Mouse (Mus musculus) spleen, postnatal 4 days (tissue): Measurements from ENCODE around the gene Acmsd.
"Not testable (repeated sequence)": the region's sequence is repeated elsewhere in the genome, so short reads cannot be mapped to it uniquely, and the experiment has no call there.

ENCODE experiments used
- DNase-seq, 2 experiments: peaks; one replicate each; pipeline ENCODE4 v3.0.0; 2022; ENCODE audit warnings: low spot score in 2 of 2

Acmsd gene

GRCm38 (mm10) chr1:127729096-127729495 lies at the start of gene Acmsd:
Gene Acmsd, plus strand, starts transcription at chr1:127729413.
- no peak for DNase-seq

- DNase-seq: peak; percentile 46 to 77
These were observed 49.6 kb upstream of the Acmsd start, which contains the start of gene Tmem163 for GRCm38 (mm10) chr1:127679498-127680133. Gene Tmem163, minus strand, starts transcription at chr1:127679548.

DNA sequence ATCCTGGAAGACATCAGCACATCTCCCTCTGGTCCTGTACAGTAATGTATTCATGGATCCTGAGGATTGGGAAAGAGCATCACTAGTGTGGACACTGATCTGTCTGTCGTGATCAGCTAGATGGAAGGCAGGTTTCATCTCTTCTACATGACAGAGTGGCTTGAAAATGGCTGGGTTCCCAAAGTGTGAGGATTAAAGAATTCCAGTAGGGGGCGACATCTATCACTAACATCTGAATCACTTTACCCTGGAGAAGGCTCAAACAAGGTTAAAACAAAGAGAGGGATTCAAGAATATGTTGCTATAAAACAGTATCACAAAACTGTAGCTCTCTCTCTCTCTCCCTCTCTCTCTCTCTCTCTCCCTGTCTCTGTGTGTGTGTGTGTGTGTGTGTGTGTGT lies 32.7 kb upstream of the Acmsd start:
- DNase-seq: no peak

- no peak for DNase-seq
These were observed 27.0 kb upstream of the Acmsd start for GRCm38 (mm10) chr1:127702187-127702586.

- DNase-seq: no peak
These were observed 22.9 kb upstream of the Acmsd start for GRCm38 (mm10) chr1:127706269-127706668.

- DNase-seq: no peak
These were observed 12.8 kb upstream of the Acmsd start for GRCm38 (mm10) chr1:127716441-127716840.

DNA sequence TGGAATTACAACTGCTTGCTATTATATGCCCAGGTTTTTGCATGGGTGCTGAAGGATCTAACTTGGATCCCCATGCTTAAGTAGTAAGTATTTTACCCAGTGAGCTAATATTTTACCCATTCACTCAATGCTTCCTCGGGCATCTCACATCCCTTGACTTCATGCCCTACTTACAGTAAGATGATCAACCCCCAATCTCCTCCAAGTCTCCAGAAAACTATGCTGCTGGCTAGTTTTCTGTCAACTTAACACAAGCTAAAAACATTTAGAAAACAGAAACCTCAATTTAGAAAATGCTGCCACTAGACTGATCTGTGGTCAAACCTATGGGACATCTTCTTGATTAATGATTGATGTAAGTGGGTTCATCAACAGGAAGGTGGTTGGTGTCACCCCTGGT lies 10.9 kb upstream of the Acmsd start:
- DNase-seq: no peak

- DNase-seq: no peak
These were observed 5.6 kb upstream of the Acmsd start for GRCm38 (mm10) chr1:127723596-127723995.

DNA sequence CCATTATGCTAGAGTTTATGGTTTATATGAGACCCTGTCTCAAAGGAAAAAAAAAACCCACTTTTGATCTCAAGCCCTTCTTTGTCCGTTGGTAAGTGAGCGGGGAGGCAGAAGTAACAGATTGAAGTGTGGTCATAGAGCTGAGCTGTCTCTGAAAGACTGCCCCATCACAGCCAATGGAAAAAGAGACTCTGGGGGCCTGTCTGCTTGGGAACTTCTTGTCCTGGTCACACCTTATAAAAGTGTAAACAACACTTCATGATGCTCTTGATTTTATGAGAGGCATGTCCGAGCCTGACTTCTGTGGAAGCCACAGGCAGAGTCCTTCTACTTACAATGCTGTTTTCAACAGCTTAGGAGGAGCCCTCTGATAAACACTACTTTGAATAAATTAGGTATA lies 1.9 kb downstream of the Acmsd start:
- DNase-seq: no peak

- DNase-seq: no peak
These were observed 3.2 kb downstream of the Acmsd start for GRCm38 (mm10) chr1:127732435-127732834.

DNA sequence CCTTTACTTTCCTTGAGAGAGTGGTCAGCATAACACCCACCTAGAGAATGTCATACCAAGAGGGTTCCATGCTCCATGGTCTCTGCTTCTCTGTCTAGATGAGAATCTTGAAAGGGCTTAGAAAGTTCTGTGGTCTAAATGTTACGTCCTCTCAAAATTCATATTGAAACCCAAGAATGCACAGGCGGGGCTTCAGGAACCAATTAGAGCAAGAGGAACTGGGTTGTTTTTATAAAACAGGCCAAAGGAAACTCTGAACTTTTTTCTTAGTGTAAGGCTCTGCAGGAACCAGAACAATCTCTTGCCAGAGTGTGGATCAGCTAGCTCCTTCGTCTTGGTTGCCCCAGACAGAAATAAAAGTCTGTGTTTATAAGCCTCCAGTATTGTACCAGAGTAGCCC lies 3.6 kb downstream of the Acmsd start:
- no peak for DNase-seq

GRCm38 (mm10) chr1:127735356-127735755 lies 6.1 kb downstream of the Acmsd start:
- no peak for DNase-seq

DNA sequence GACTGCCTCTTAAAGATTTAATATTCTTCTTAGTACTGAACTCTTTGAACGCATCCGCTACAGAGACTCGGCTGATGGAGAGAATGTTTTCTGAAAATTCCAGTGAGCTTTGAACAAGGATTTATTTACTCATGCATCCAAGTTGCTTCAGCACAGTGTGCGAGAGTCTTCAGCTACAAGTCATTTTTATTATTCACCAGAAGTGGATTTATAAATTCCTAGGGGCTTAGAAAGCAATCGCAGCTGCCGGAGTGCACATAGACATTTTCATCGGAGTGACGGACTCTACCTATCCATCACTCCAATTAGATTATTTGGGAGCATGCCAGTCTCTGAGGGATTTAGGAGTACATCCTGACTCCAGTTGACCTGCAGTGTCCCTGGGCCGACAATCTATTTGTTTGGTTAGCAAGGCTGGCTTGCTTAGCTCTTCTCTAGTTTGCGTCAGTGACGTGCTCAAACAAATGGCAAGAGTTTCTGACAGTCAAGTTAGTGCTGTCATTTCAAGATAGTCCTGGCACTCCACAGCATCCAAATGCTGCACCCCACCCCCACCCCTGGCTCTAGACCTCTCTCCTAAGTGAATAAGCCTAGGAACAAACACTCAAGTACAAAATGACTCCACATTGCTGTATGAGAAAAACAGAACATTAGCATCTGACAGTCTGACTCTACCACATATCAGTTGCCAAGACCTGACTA lies 21.3 kb downstream of the Acmsd start:
- DNase-seq: no peak

DNA sequence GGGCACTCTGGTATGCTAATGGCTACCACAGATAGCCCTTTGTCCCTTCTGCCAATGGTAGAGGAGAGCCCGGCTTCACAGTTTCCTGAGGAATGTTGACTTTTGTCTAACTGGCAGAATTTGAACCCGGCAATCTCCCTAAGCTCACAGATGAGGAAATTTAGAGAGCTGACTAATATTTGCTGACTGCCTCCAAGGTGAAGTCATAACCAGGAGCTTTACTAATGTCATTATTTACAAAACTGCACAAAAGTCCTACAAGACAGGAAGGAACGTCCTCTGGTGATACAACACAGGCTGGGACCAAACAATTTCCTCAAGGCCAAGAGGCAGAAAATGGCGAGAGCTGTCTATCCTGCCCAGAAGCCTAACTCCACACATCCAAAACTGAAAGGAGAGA lies 26.6 kb downstream of the Acmsd start:
- no peak for DNase-seq

DNA sequence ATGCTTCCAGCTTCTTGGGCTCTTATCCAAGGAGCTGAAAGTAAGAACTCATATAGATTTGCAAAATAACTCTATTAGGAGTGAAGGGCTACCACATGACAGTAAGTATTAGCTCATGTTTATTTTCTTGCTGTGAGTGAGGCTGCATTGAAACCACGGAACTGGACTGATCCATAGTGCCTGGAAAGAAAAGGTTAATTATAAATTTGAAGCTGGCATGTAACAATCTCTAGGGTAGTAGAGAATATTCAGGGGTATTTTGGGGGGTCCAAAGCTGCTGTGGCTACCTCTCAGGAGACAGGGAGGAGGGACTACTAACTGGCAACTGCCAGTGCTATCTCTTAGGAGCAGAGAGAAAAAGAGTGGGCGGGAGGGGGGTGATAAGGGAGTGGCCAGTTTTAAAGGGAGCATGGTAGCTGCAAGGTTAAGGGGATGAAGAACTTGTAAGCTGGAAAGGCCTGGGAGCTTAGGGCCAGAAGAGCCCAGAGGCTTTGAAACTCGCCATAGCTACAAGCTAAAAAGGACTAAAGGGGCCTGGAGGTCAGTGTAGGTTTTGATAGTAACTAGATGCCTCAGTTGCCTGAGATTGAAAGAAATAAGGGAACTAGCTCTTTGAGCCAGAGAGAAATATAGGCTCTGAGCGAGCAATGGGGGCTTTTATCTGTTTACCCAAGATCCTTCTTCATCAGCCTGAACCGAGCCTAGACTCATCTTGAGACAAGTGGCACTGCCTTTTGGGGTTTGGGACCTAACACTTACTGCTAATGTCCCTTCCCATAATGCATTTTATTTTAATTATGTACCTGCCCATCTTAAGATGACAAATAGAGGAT lies 27.3 kb downstream of the Acmsd start:
- DNase-seq: peak; percentile 68 to 71

DNA sequence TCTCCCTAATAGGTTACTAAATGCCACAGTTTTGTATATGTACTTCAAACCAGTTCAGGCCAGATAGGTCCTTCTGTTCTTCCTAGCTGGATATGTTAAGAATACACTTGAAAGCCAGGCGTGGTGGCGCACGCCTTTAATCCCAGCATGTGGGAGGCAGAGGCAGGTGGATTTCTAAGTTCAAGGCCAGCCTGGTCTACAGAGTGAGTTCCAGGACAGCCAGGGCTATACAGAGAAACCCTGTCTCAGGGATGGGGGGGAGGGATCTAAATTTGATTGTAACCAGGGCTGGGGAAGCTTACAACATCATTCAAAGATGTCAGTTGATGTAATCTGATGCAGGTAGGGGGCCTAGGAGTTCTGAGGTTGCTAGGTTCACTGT lies 27.9 kb downstream of the Acmsd start:
- DNase-seq: not testable (repeated sequence)

DNA sequence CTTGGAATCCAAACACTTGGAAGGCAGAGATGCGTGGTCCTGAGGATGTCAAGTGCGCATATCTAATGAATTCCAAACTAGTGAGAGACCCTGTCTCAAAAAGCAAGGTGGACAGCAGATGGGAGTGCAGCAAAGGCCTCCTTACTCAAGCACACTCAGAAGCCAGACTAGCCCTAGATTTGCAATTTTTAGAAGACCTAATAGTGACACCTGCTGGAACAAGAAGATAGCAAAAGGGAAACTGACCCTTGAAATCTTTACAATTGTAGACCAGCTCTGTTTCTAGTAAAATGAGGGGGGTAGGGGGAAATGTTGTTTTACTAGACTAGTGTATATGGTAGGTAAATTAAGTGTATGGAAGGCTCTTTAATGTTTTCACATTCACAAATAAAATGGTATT lies 36.3 kb downstream of the Acmsd start:
- no peak for DNase-seq

- no peak for DNase-seq
These were observed 37.5 kb downstream of the Acmsd start for GRCm38 (mm10) chr1:127766741-127767140.

DNA sequence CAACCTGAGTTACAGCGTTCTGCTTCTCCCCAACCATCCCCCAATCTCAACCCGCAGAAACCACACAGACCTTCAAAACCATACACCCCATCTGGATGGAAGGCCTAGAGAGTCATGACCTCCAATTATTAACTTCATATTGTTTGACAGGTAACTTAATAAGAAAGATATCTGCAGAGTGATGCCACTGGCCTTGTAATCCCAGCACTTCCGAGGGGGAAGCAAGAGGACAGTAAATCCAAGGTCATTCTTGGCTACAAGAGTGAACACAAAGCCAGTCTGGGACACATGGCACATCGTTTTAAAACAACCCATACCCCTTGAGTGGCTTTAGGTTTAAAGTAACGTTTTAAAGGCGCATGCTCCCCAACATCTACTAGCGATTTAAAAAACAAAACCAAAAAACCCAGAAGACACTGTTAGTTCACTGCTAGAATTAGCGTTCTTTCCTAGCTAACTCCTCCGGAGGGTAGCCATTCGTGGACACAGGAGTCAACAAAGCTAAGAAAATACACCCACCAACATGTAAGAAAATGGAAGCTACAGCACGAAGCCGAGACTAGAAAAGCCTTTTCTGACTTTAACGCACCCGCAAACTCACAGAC lies 44.1 kb downstream of the Acmsd start:
- DNase-seq: no peak

DNA sequence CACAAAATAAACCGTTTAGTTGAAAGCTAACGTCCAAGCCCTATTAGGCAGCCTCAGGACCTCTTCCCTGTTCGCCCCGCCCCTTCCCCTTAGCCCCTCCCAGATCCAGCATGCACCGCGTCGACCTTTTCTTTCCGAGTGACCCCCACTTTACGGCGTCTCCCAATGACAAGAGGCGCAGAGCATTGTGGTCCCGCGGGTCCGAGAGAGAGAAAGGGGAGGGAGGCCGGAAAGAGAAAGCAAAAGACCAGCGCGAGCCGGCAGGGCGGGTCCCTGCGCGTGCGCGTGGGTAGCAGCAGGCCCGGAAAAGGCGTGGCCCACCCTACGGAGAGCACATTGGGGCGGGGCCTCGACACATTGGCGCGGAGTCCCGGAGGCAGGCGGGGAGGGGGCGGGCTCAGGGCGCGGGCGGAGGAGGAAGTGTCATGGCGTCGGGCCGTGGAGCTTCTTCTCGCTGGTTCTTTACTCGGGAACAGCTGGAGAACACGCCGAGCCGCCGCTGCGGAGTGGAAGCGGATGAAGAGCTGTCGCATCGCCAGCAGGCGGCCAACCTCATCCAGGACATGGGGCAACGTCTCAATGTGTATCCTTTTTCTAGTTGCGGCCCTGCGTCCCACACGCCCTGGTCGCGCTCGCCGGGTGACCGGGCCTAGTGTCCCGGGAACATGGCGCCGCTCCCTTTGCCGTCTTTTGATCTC lies 44.7 kb downstream of the Acmsd start, which contains the start of gene Ccnt2:
Gene Ccnt2 (plus strand): TSS at position 362 of the 698 bp plus-strand sequence.
- peak; percentile 99 for DNase-seq

DNA sequence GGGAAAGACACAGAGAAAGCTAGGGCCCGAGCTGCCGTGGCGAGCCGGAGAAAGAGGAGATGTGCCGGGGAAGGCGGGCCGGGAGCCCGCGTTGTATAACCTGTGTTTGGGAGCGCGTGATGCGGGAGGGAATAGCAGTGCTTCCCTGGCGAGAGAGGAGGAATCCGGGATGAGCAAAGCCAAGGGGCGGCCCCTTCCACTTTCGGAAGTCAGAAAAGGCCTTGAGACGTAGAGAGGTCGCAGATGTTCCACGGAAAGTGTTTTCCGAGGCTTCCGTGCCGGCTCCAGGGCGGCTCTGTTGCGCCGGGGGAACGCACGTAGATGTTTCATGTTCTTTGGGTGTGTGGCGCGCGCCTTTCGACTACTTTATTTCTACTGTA lies 45.3 kb downstream of the Acmsd start:
- no peak for DNase-seq
